Mouse (Mus musculus) embryonic facial prominence, embryonic 12.5 days (tissue): Measurements from ENCODE around the gene Plk5. TPM values are rescaled to one million over a fixed set of nuclear protein-coding genes. Genes with fewer than 3 reads are reported as not detected.

Experiments used
- ATAC-seq: fragments of 200-750 bp; cut with Nextera tagmentation; 2 replicates; pipeline ENCODE4 v1.8.0; 2017; ENCODE audit not compliant: insufficient number of reproducible peaks, insufficient read depth, low FRiP score, low TSS enrichment
- H3K27ac ChIP-seq: fragments of 300-500 bp; sonication (generic); 2 replicates; pipeline ENCODE4 v1.5.1; 2016; ENCODE audit warnings: mild to moderate bottlenecking
- H3K27me3 ChIP-seq: fragments of 300-500 bp; sonication (generic); 2 replicates; pipeline ENCODE4 v1.6.1; 2016; ENCODE audit warnings: mild to moderate bottlenecking, moderate library complexity
- H3K36me3 ChIP-seq: fragments of 300-500 bp; sonication (generic); 2 replicates; pipeline ENCODE4 v1.6.1; 2016; ENCODE audit warnings: mild to moderate bottlenecking
- H3K4me1 ChIP-seq: fragments of 300-500 bp; sonication (generic); 2 replicates; pipeline ENCODE4 v1.6.1; 2016
- H3K4me2 ChIP-seq: fragments of 300-500 bp; sonication (generic); replicated peaks from 2 replicates; pipeline ENCODE4 v1.6.1; 2016; ENCODE audit warnings: mild to moderate bottlenecking, moderate library complexity
- H3K4me3 ChIP-seq: fragments of 300-500 bp; sonication (generic); 2 replicates; pipeline ENCODE4 v1.5.1; 2016; ENCODE audit warnings: mild to moderate bottlenecking
- H3K9ac ChIP-seq: fragments of 300-500 bp; sonication (generic); 2 replicates; pipeline ENCODE4 v1.6.1; 2016; ENCODE audit warnings: mild to moderate bottlenecking, moderate library complexity
- H3K9me3 ChIP-seq: fragments of 300-500 bp; sonication (generic); 2 replicates; pipeline ENCODE4 v1.6.1; 2016; ENCODE audit warnings: mild to moderate bottlenecking, moderate library complexity
- WGBS: fragments of 180-500 bp; shearing (Covaris S2); methylation state at CpG from one replicate; pipeline ENCODE4 v1.1.7; 2016; 5-methylcytosine and 5-hydroxymethylcytosine counted together
- polyA plus RNA-seq: library from polyadenylated mRNA; unstranded; fragments of >200 nt; fragmentation: Nextera tagmentation; extraction: Ambion mirVana; gene quantifications from 2 replicates; pipeline ENCODE4 v1.2.1, GENCODE M21; 2016

The Plk5 gene
- polyA plus RNA-seq, 1 experiment from 2014 or later, result 1.2 TPM

GRCm38 (mm10) chr10:80347514-80347967, 8.7 kb upstream of the Plk5 start:
- no peak for ATAC-seq
- H3K4me3 ChIP-seq, result no peak overlapping the region
- H3K36me3 ChIP-seq, result no peaks in the 10 kb centered on the region
- H3K9ac ChIP-seq, result no peak overlapping the region
- no peaks in the 10 kb centered on the region for H3K9me3 ChIP-seq
- WGBS, result 12% methylated on average over 17 of the region's 17 CpGs
- no peak overlapping the region; the same call in none of the 2 replicates for H3K4me2 ChIP-seq
- H3K27me3 ChIP-seq, result peaks cover 98% of the 10 kb centered on the region
- no peak overlapping the region for H3K27ac ChIP-seq
- peaks cover 29% of the 10 kb centered on the region for H3K4me1 ChIP-seq

- Histone ChIP-seq H3K4me1 (peaks cover 23% of the 10 kb centered on the region), H3K27me3 (peaks cover 98% of the 10 kb centered on the region), H3K36me3 (no peaks in the 10 kb centered on the region), H3K9ac (peak within 1 kb of the TSS; percentile 27; the same call in 1 of the 2 replicates), H3K27ac (no peak within 1 kb of the TSS), H3K4me3 (peak within 1 kb of the TSS; percentile 22), H3K4me2 (peak within 1 kb of the TSS; percentile 43), H3K9me3 (no peaks in the 10 kb centered on the region)
- WGBS, result 1% methylated on average over 42 of the region's 42 CpGs
- ATAC-seq, result no peak
Measured at GRCm38 (mm10) chr10:80348244-80348781, 7.9 kb upstream of the Plk5 start, which contains the start of gene Adamtsl5. Gene Adamtsl5 (minus strand): TSS chr10:80348412.

GRCm38 (mm10) chr10:80348981-80349380, 7.3 kb upstream of the Plk5 start:
- H3K4me2 ChIP-seq, result peak overlapping the region; percentile 43
- no peaks in the 10 kb centered on the region for H3K9me3 ChIP-seq
- H3K27me3 ChIP-seq, result peaks cover 98% of the 10 kb centered on the region
- ATAC-seq, result no peak
- 17% methylated on average over 26 of the region's 26 CpGs for WGBS
- no peaks in the 10 kb centered on the region for H3K36me3 ChIP-seq
- H3K27ac ChIP-seq, result no peak overlapping the region
- H3K4me1 ChIP-seq, result peaks cover 20% of the 10 kb centered on the region
- peak overlapping the region; percentile 19; the same call in 1 of the 2 replicates for H3K9ac ChIP-seq
- peak overlapping the region; percentile 22 for H3K4me3 ChIP-seq

DNA sequence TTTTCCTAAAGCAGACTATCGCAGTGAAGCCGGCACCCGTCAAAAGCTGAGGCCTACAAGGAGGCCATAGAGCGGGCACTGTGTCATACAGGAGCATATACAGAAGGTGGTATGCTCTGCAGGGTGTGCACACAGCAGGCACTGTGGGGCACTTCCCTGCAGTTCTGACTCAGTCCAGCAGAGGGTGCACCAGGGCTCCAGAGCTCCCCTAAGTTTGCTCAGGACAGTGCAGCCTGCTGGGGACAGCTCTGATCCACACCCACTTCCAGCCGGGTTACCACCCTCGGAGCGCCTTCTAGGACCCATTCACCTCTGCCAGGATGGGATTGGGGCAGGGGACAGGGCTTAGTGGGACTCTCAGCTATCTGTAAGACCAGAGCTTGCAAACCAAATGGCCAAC, 6.0 kb upstream of the Plk5 start:
- 4% methylated on average over 7 of the region's 7 CpGs for WGBS
- Histone ChIP-seq H3K27ac (no peak overlapping the region), H3K27me3 (peaks cover 98% of the 10 kb centered on the region), H3K4me3 (no peak overlapping the region), H3K9ac (no peak overlapping the region), H3K4me2 (no peak overlapping the region), H3K36me3 (no peaks in the 10 kb centered on the region), H3K9me3 (no peaks in the 10 kb centered on the region), H3K4me1 (peaks cover 16% of the 10 kb centered on the region)
- peak; percentile 82 for ATAC-seq

- Histone ChIP-seq H3K4me1 (peaks cover 25% of the 10 kb centered on the region), H3K36me3 (no peaks in the 10 kb centered on the region), H3K9ac (no peak overlapping the region), H3K27ac (no peak overlapping the region), H3K4me2 (no peak overlapping the region), H3K4me3 (no peak overlapping the region), H3K9me3 (no peaks in the 10 kb centered on the region), H3K27me3 (peaks cover 100% of the 10 kb centered on the region)
- WGBS, result 21% methylated on average over 11 of the region's 11 CpGs
- ATAC-seq, result no peak
Measured at GRCm38 (mm10) chr10:80351896-80352295, 4.4 kb upstream of the Plk5 start.

DNA sequence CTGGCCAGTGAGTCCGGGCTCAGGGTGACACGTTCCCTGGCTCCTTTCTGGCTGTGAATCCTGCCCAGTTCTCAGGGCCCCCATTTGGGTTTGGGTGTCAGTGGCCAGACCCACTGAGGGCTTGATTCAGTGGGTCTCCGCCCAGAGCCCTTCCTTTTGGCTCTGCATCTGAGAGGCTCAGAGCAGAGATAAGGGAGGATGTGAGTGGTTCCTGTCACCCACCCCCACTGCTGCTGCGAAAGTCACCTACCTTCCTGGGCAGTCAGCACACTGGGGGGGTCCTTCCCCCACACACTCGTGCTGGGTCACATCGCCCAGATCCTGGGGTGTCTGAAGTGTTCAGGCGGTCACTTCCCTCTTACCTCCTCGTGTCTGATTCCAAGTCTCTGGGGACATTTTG, 3.5 kb upstream of the Plk5 start:
- Histone ChIP-seq H3K36me3 (no peaks in the 10 kb centered on the region), H3K4me2 (no peak overlapping the region), H3K4me3 (no peak overlapping the region), H3K27me3 (peaks cover 100% of the 10 kb centered on the region), H3K27ac (no peak overlapping the region), H3K9ac (no peak overlapping the region), H3K4me1 (peaks cover 28% of the 10 kb centered on the region), H3K9me3 (no peaks in the 10 kb centered on the region)
- ATAC-seq, result no peak
- 58% methylated on average over 8 of the region's 8 CpGs for WGBS

GRCm38 (mm10) chr10:80355431-80355830, 828 bp upstream of the Plk5 start:
- no peak for ATAC-seq
- Histone ChIP-seq H3K4me1 (peaks cover 18% of the 10 kb centered on the region; the same call in 1 of the 2 replicates), H3K9me3 (no peaks in the 10 kb centered on the region), H3K27ac (no peak overlapping the region), H3K27me3 (peaks cover 100% of the 10 kb centered on the region), H3K9ac (no peak overlapping the region), H3K4me3 (no peak overlapping the region), H3K36me3 (no peaks in the 10 kb centered on the region), H3K4me2 (no peak overlapping the region)
- WGBS, result 3% methylated on average over 9 of the region's 9 CpGs

- Histone ChIP-seq H3K4me1 (peaks cover 18% of the 10 kb centered on the region; the same call in 1 of the 2 replicates), H3K4me3 (peak overlapping the region; percentile 39), H3K36me3 (no peaks in the 10 kb centered on the region), H3K27ac (no peak overlapping the region), H3K4me2 (peak overlapping the region; percentile 70), H3K27me3 (peaks cover 93% of the 10 kb centered on the region), H3K9ac (peak overlapping the region; percentile 40; the same call in 1 of the 2 replicates), H3K9me3 (no peaks in the 10 kb centered on the region)
- ATAC-seq, result no peak
- 2% methylated on average over 33 of the region's 34 CpGs for WGBS
Measured at GRCm38 (mm10) chr10:80356737-80357136, 478 bp downstream of the Plk5 start.

- Histone ChIP-seq H3K27ac (no peak overlapping the region), H3K4me3 (peak overlapping the region; percentile 39; the same call in 1 of the 2 replicates), H3K9ac (no peak overlapping the region), H3K4me1 (peaks cover 18% of the 10 kb centered on the region; the same call in 1 of the 2 replicates), H3K9me3 (no peaks in the 10 kb centered on the region), H3K4me2 (peak overlapping the region; percentile 36; the same call in 1 of the 2 replicates), H3K27me3 (peaks cover 87% of the 10 kb centered on the region), H3K36me3 (no peaks in the 10 kb centered on the region)
- 31% methylated on average over 7 of the region's 7 CpGs for WGBS
- no peak for ATAC-seq
Measured at GRCm38 (mm10) chr10:80357336-80357735, 1.1 kb downstream of the Plk5 start.

DNA sequence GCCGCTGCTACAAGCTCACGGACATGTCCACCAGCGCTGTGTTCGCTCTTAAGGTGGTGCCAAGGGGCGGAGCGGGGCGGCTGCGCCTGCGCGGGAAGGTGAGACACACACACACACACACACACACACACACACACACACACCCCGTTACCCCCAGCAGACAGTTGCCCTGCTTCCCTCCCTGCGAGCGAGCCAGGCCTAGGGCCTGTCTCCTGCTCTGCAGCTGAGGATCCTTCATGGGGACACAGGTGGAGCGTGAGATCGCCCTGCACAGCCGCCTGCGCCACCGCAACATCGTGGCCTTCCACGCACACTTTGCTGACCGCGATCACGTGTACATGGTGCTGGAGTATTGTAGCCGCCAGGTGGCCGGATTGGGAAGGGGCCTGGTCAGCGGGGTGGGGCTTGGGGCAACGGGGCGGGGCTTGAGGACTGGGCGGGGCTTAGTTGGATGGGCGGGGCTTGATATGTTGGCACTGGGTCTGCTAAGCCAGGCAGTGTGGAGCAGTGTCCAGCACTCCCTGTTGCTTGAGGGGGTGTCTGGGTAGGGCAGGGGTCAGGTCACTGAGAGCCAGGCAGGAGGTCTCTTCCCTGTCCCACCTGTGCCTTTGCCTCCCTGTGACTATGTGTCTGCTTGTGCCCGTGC, 1.9 kb downstream of the Plk5 start:
- Histone ChIP-seq H3K27ac (no peak overlapping the region), H3K9me3 (no peaks in the 10 kb centered on the region), H3K4me3 (peak overlapping the region; percentile 10), H3K36me3 (no peaks in the 10 kb centered on the region), H3K9ac (no peak overlapping the region), H3K4me1 (peaks cover 18% of the 10 kb centered on the region; the same call in 1 of the 2 replicates), H3K4me2 (peak overlapping the region; percentile 36), H3K27me3 (peaks cover 84% of the 10 kb centered on the region)
- peak; percentile 44; the same call in 1 of the 2 replicates for ATAC-seq
- 7% methylated on average over 31 of the region's 31 CpGs for WGBS

GRCm38 (mm10) chr10:80363734-80364133, 7.5 kb downstream of the Plk5 start:
- no peak overlapping the region for H3K4me3 ChIP-seq
- H3K9ac ChIP-seq, result no peak overlapping the region
- H3K27me3 ChIP-seq, result peaks cover 39% of the 10 kb centered on the region
- H3K9me3 ChIP-seq, result no peaks in the 10 kb centered on the region
- H3K4me1 ChIP-seq, result 0 out of 2 replicates have a peak, but pooled peaks cover 3% of the 10 kb centered on the region
- WGBS, result 45% methylated on average over 6 of the region's 6 CpGs
- H3K36me3 ChIP-seq, result no peaks in the 10 kb centered on the region
- H3K4me2 ChIP-seq, result no peak overlapping the region
- ATAC-seq, result no peak
- H3K27ac ChIP-seq, result no peak overlapping the region

DNA sequence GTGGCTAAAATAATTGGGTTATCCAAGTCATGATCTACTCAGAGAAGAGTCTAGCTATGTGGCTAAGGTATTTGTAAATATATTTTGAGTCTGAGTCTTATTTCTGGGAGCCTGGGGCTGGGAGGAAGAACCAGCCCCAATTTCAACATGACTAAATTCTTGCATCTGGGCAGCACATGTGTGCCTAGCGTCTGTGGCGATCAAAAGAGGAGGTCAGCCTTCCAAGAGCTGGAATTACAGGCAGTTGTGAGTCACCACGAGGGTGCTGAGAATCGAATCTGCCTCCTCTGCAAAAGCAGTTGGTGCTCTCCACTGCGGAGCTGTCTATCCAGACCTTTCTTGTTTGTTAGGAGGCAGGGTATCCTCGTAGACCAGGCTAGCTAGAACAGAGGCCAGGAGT, 9.5 kb downstream of the Plk5 start:
- Histone ChIP-seq H3K9ac (no peak overlapping the region), H3K27me3 (peaks cover 20% of the 10 kb centered on the region), H3K4me3 (no peak overlapping the region), H3K9me3 (no peaks in the 10 kb centered on the region), H3K4me1 (0 out of 2 replicates have a peak, but pooled peaks cover 3% of the 10 kb centered on the region), H3K27ac (no peak overlapping the region), H3K4me2 (no peak overlapping the region), H3K36me3 (no peaks in the 10 kb centered on the region)
- no peak for ATAC-seq
- WGBS, result 66% methylated on average over 6 of the region's 6 CpGs
